Mouse (Mus musculus) stomach, embryonic 16.5 days (tissue): ENCODE results near the gene Pip5kl1. TPM values are rescaled to one million over a fixed set of nuclear protein-coding genes. Genes with fewer than 3 reads are reported as not detected.

Experiments used
- ATAC-seq: fragments of 200-750 bp; cut with Nextera tagmentation; 2 replicates; pipeline ENCODE4 v1.8.0; 2017; ENCODE audit warnings: moderate number of reproducible peaks, moderate TSS enrichment; ENCODE audit not compliant: insufficient read depth, low FRiP score
- H3K27ac ChIP-seq: fragments of 300-500 bp; sonication (generic); 2 replicates; pipeline ENCODE4 v1.5.1; 2014; ENCODE audit warnings: low read length
- H3K27me3 ChIP-seq: fragments of 300-500 bp; sonication (generic); 2 replicates; pipeline ENCODE4 v1.6.1; 2014; ENCODE audit warnings: low read length, control low read depth, mixed read lengths; ENCODE audit not compliant: control insufficient read depth, insufficient read depth
- H3K36me3 ChIP-seq: fragments of 300-500 bp; sonication (generic); 2 replicates; pipeline ENCODE4 v1.6.1; 2014; ENCODE audit warnings: low read length; ENCODE audit not compliant: control insufficient read depth, insufficient read depth
- H3K4me1 ChIP-seq: fragments of 300-500 bp; sonication (generic); 2 replicates; pipeline ENCODE4 v1.6.1; 2014; ENCODE audit warnings: low read length, control low read depth, mixed read lengths; ENCODE audit not compliant: control insufficient read depth, insufficient read depth
- H3K4me2 ChIP-seq: fragments of 300-500 bp; sonication (generic); 2 replicates; pipeline ENCODE4 v1.6.1; 2014; ENCODE audit warnings: low read depth, low read length, mixed read lengths
- H3K4me3 ChIP-seq: fragments of 300-500 bp; sonication (generic); replicated peaks from 2 replicates; pipeline ENCODE4 v1.5.1; 2014; ENCODE audit warnings: mild to moderate bottlenecking, low read length
- H3K9ac ChIP-seq: fragments of 300-500 bp; sonication (generic); 2 replicates; pipeline ENCODE4 v1.6.1; 2014; ENCODE audit warnings: low read length
- H3K9me3 ChIP-seq: fragments of 300-500 bp; sonication (generic); replicated peaks from 2 replicates; pipeline ENCODE4 v1.6.1; 2016; ENCODE audit warnings: low read length, control low read depth; ENCODE audit not compliant: control insufficient read depth
- WGBS: fragments of 180-500 bp; shearing (Covaris S2); extraction: QIAGEN DNeasy Blood & Tissue Kit; methylation state at CpG from one replicate; pipeline ENCODE4 v1.1.7; 2014; 5-methylcytosine and 5-hydroxymethylcytosine counted together
- polyA plus RNA-seq: library from polyadenylated mRNA; unstranded; fragments of >200 nt; fragmentation: Nextera tagmentation; extraction: Ambion mirVana; gene quantifications from 2 replicates; pipeline ENCODE4 v1.2.1, GENCODE M21; 2015

The Pip5kl1 gene
- polyA plus RNA-seq, 1 experiment from 2014 or later = 0.56 TPM

DNA sequence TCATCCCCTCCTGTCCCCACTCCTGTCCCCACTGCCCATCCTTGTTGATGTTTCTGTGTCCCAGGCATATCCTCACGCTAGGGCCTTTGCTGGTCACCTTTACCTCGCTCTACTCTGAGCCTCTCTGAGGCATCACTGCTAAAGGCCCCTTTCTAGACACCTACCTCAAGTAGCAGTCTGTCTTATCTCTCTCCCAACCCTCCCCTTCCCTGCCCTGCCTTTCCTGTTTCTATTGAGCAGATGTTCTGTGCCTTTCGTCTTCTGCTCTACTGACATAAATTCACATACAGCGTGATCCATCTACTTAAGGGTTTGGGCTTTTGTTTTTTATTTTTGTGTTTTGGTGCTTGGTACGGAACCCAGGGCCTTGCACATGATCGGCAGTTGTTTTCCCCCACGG lies 18.6 kb upstream of the Pip5kl1 start:
- H3K27me3 ChIP-seq = no peaks in the 10 kb centered on the region

DNA sequence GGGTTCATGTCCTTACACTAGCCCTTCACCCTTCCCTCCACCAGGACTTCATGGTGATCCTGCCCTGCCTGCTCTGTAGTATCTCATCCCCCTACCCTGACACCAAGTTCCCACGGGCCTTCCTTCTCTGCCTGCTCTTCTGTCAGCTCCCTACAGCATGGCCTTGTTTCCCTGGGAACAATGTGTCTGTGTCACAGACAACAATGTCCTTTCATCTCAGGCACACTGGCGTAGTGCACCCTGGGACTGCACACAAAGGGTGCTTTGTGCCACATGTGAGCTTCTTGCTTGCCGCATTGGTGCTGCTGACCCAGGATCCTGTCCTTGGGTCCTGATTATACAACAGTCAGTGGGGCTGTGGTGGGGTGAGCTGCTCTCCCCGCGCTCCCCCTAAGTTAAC lies 15.0 kb upstream of the Pip5kl1 start:
- Histone ChIP-seq H3K36me3 (peaks cover 8% of the 10 kb centered on the region; the same call in 1 of the 2 replicates), H3K9ac (no peak overlapping the region), H3K9me3 (no peaks in the 10 kb centered on the region), H3K27me3 (no peaks in the 10 kb centered on the region), H3K27ac (no peak overlapping the region), H3K4me3 (no peak overlapping the region), H3K4me1 (peaks cover 12% of the 10 kb centered on the region; the same call in 1 of the 2 replicates), H3K4me2 (no peak overlapping the region)
- 61% methylated on average over 5 of the region's 5 CpGs for WGBS
- peak; percentile 58; the same call in 1 of the 2 replicates for ATAC-seq

More for the DNA sequence above, 18.6 kb upstream of the Pip5kl1 start:
- no peak for ATAC-seq
- WGBS = 75% methylated on average over 7 of the region's 7 CpGs
- Histone ChIP-seq H3K27ac (peak overlapping the region; percentile 46; the same call in 1 of the 2 replicates), H3K9me3 (no peaks in the 10 kb centered on the region), H3K4me3 (no peak overlapping the region), H3K36me3 (no peaks in the 10 kb centered on the region), H3K9ac (peak overlapping the region; percentile 44; the same call in 1 of the 2 replicates), H3K4me2 (no peak overlapping the region), H3K4me1 (peaks cover 16% of the 10 kb centered on the region)

DNA sequence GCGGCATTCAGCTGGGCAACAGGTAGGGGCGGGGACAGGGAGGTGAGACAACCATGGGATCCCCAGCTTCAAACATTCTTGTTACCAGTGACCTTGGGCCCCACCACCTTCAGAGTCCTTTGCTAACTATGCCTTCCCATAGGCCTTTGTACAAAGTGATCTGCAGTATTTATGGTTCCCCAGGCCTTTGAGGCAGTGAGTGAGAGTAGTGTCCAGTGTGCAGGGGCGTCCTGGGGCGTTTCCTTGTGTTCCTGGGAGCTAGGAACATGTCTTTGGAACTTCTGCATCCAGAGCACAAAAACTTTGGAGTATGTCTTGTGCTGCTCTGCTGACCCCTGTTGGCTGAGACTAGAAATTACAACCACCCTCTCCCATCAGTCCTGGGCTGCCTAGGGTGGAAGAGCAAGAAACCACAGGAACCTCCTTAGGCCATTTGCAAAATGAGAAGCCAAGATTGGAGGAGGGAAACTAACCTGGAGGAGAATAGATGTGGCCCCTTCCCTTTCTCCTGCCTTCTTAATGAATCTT lies 8.0 kb upstream of the Pip5kl1 start:
- H3K27me3 ChIP-seq = no peaks in the 10 kb centered on the region
- H3K36me3 ChIP-seq = peaks cover 16% of the 10 kb centered on the region; the same call in 1 of the 2 replicates
- no peak overlapping the region for H3K4me3 ChIP-seq
- no peak overlapping the region for H3K9ac ChIP-seq
- H3K4me2 ChIP-seq = no peak overlapping the region
- no peak for ATAC-seq
- 34% methylated on average over 4 of the region's 4 CpGs for WGBS
- H3K9me3 ChIP-seq = no peaks in the 10 kb centered on the region
- H3K4me1 ChIP-seq = peaks cover 3% of the 10 kb centered on the region
- H3K27ac ChIP-seq = no peak overlapping the region; the same call in 1 of the 2 replicates

DNA sequence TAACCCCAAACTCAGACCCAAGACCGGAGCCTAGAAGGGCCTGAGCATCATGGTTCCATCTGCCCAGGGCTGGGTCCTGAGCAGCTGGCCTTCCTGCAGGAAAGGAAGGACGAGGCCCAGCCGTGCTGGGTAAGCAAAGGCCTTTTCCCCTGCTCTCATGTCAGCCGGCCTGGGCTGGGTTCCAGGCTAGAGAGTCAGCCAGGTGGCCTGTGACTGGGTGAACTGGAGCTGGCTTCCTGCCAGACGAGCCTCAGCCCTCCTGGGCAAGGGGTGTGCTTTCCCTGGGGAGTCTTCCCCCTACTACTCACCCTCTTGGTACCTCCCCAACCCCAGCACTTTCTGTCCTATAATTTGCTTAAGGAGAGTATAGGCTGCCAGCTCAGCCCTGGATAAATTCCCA lies 6.4 kb upstream of the Pip5kl1 start:
- Histone ChIP-seq H3K4me2 (no peak overlapping the region), H3K4me3 (no peak overlapping the region), H3K36me3 (peaks cover 13% of the 10 kb centered on the region; the same call in 1 of the 2 replicates), H3K9me3 (no peaks in the 10 kb centered on the region), H3K9ac (no peak overlapping the region), H3K4me1 (peaks cover 8% of the 10 kb centered on the region), H3K27ac (no peak overlapping the region), H3K27me3 (no peaks in the 10 kb centered on the region)
- 62% methylated on average over 5 of the region's 5 CpGs for WGBS
- ATAC-seq = no peak

DNA sequence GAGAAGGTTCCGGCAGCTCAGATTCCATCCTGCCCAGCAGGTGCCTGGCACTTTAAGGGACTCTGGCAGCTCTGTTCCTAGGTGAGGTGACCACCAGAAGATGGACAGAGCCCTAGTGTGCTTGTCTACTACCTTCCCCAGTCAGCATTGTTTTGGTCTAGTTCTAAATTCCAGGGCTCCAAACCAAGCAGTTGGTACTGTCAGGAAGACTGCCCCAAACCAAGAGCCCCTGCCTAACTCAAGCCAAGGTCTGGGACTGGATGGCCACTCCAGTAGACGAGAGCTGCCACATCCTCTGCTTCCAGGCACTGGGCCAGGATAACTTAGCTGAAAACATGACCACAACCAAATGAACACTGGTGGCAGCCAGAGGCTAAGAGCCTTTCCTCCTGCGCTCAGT lies 5.7 kb upstream of the Pip5kl1 start:
- H3K4me3 ChIP-seq = no peak overlapping the region
- H3K4me1 ChIP-seq = peaks cover 8% of the 10 kb centered on the region
- no peak for ATAC-seq
- 86% methylated on average over 3 of the region's 3 CpGs for WGBS
- 0 out of 2 replicates have a peak, but pooled peaks cover 10% of the 10 kb centered on the region for H3K36me3 ChIP-seq
- H3K27ac ChIP-seq = no peak overlapping the region
- H3K4me2 ChIP-seq = no peak overlapping the region
- H3K27me3 ChIP-seq = no peaks in the 10 kb centered on the region
- H3K9me3 ChIP-seq = no peaks in the 10 kb centered on the region
- H3K9ac ChIP-seq = no peak overlapping the region

DNA sequence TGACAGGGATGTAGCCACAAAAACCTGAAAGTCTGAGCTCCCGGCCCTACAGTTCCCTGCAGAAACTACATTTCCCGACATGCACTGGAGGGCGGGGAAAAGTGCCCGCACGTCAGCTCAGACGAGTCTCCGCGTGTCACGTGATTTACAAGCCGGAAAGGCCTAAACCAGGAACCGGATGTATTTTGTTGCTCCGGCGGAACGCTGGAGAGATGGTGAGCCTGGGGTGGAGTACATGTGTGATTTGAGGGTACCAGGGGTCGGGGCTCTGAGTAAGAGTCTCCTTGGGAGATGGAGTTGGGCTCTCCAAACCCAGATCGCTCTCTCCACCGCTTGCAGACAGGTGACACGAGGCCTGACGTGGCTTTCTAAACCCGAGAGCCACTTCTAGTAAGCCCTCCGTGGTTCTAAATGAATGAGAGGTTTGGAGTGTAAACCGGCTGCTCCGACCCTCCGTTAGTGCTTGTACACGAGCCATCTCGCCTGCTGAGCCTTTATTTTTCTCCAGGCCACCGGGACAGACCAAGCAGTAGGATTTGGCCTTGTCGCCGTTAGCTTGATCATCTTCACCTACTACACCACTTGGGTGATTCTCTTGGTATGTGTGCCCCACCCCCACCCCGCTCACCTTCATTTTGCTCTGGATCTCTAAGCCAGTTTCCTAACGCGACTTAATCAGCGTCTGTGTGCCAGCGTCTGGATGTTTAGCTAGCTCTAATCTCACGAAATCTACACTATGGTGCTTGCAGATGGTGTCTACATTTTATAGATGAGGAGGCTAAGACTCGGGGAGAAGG lies 3.7 kb upstream of the Pip5kl1 start, which contains the start of gene Dpm2:
Gene Dpm2, plus strand, starts transcription at position 161 of the 797 bp plus-strand sequence.
- ATAC-seq = peak; percentile 79
- H3K9me3 ChIP-seq = no peaks in the 10 kb centered on the region
- under 1% methylated on average over 36 of the region's 36 CpGs for WGBS
- peak within 1 kb of the TSS; percentile 62 for H3K4me2 ChIP-seq
- H3K27ac ChIP-seq = peak within 1 kb of the TSS; percentile 52; the same call in 1 of the 2 replicates
- H3K4me1 ChIP-seq = peaks cover 14% of the 10 kb centered on the region
- H3K4me3 ChIP-seq = peak within 1 kb of the TSS; percentile 72
- H3K9ac ChIP-seq = peak within 1 kb of the TSS; percentile 78
- no peaks in the 10 kb centered on the region for H3K27me3 ChIP-seq
- no peaks in the 10 kb centered on the region for H3K36me3 ChIP-seq

DNA sequence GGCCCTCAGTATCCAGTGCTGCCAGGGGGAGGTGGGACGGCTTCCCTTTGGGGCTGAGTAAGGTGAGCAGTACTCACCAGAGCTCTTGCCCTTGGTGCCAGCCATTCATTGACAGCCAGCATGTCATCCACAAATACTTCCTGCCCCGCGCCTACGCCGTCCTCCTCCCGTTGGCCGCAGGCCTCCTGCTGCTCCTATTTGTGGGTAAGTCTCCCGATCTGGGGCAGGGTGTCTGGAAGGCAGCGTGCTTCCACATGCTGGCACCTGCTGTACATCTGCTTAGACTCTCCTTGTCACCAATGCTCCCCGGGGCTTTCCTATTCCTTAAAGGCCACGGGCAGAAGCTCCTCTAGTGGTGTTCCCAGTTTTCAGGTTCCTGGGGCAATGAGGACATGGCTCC lies 2.4 kb upstream of the Pip5kl1 start:
- no peak overlapping the region for H3K9ac ChIP-seq
- no peak overlapping the region for H3K27ac ChIP-seq
- no peak overlapping the region for H3K4me3 ChIP-seq
- H3K4me1 ChIP-seq = peaks cover 14% of the 10 kb centered on the region
- 94% methylated on average over 11 of the region's 11 CpGs for WGBS
- 0 out of 2 replicates have a peak, but pooled peaks cover 1% of the 10 kb centered on the region for H3K27me3 ChIP-seq
- no peak for ATAC-seq
- no peaks in the 10 kb centered on the region for H3K36me3 ChIP-seq
- no peak overlapping the region for H3K4me2 ChIP-seq
- H3K9me3 ChIP-seq = no peaks in the 10 kb centered on the region

DNA sequence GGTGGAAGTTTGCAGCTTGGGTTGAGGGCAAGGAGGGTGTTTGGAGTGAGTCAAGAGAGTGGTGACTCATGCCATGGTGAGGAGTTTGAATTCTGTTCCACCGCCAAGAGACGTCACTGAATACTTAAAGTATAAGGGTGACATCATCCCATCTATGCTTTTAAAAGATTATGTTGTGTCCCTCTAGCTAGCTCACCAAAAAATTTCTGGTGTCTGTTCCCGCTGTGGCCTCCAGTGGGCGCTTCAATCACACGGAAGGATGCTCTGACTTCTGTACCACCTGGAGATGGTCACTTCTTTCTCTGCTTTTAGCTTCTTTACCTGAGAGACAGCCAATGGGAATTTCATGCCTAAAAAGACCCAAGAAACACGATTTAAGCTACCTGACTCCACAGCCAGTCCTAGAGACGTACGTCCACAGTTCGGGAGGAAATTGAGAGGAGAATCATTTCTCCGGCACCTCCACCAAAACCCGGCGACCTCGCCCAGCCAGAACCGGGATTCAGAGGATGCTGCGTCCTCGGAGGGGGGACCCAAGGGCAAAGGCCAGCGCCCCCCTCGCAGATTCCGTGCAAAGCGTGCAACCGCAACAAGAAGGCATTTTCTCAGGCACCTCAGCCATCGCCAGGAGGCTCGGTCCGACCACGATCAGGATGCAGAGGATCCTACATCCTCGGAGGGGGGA lies 446 bp downstream of the Pip5kl1 start:
- WGBS = 2% methylated on average over 26 of the region's 26 CpGs
- no peak overlapping the region for H3K27ac ChIP-seq
- peak overlapping the region; percentile 56 for H3K9ac ChIP-seq
- H3K36me3 ChIP-seq = no peaks in the 10 kb centered on the region
- no peak for ATAC-seq
- no peaks in the 10 kb centered on the region for H3K9me3 ChIP-seq
- H3K27me3 ChIP-seq = peaks cover 17% of the 10 kb centered on the region
- peak overlapping the region; percentile 74 for H3K4me2 ChIP-seq
- peaks cover 14% of the 10 kb centered on the region for H3K4me1 ChIP-seq
- peak overlapping the region; percentile 42 for H3K4me3 ChIP-seq
